Mouse (Mus musculus) cerebellum, adult 9-11 months (tissue): Measurements from ENCODE around the gene Slc35e1.

Experiments
- DNase-seq: peaks from one replicate; pipeline ENCODE4 v3.0.0; 2022

Slc35e1 gene

GRCm38 (mm10) chr8:72491680-72492621 lies at the start of gene Slc35e1:
Gene Slc35e1, minus strand, starts transcription at chr8:72492614.
- peak; percentile 77 for DNase-seq

DNA sequence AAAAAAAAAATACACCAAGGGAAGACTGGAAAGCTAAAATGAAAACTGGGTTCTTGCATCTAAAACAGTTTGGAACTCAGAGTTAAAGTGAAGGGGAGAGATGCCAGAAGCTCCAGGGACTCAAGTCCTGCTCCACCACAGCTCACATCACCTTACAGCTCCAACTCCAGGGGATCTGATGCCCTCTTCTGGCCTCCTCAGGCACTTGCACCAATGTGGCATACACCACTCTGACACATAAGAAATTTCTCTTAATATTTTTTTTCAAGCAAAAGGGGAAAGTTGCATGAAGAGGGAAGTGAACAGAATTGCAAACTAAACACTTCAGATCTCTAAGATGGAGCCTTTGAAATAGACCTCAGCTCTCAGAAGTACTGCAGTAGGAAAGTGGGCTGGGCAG lies 46.8 kb upstream of the Slc35e1 start:
- no peak for DNase-seq

- no peak for DNase-seq
Measured at GRCm38 (mm10) chr8:72534888-72535287, 42.5 kb upstream of the Slc35e1 start.

- no peak for DNase-seq
Measured at GRCm38 (mm10) chr8:72532103-72532502, 39.7 kb upstream of the Slc35e1 start.

GRCm38 (mm10) chr8:72521888-72522287 lies 29.5 kb upstream of the Slc35e1 start:
- no peak for DNase-seq

GRCm38 (mm10) chr8:72517421-72517988 lies 25.1 kb upstream of the Slc35e1 start:
- no peak for DNase-seq

GRCm38 (mm10) chr8:72513158-72513557 lies 20.7 kb upstream of the Slc35e1 start:
- no peak for DNase-seq

DNA sequence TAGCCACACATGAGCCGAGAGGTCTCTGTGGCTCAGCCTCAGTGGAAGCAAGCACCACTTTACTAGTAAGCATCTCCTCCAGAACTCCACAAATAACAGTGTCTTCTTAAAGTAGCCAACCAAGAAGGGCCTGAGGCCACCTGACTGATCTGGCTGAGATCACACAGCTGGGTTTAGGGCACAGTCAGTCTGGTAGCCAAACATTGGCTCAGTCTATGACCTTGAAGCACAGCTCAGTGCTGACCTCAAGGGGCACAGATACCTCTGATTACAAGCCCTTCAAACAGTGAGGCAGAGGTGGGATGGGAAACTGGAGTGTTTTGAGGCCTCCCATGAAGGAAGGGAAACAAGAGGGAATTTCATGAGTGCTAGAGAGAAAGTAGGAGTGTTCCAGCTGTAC lies 20.2 kb upstream of the Slc35e1 start:
- no peak for DNase-seq

- no peak for DNase-seq
Measured at GRCm38 (mm10) chr8:72507505-72507904, 15.1 kb upstream of the Slc35e1 start.

DNA sequence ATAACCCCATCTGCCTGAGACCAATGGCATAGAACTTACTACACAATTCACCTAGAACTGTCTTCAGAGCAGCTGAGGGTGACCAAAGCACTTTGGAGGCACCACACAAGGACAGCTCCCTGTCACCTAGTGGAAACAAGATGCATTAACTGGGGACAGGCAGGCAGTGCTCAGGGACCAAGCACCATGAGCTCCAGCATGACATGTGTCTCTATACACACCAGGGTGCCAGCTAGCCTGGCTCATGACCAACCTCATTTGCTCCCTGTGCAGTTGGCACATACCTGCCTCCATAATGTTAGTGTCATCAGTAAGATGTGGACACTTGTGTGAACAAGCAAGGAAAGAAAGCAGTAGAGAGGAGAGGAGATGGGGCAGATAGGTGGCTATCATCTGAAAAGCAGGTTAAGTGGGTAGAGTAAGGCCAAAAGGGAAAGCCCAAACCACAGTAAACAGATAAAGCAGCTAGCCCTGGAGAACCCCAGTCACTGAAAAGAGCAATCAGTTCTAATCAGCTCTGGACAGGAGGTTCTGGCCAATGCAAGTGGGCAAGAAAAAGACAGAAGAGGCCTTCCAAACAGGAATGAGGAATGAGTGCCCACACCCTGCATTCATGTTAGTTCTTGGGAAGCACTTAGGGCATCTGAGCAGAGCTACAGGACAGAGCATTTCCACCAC lies 12.4 kb upstream of the Slc35e1 start:
- DNase-seq = peak; percentile 76

GRCm38 (mm10) chr8:72504137-72504536 lies 11.7 kb upstream of the Slc35e1 start:
- peak; percentile 93 for DNase-seq

DNA sequence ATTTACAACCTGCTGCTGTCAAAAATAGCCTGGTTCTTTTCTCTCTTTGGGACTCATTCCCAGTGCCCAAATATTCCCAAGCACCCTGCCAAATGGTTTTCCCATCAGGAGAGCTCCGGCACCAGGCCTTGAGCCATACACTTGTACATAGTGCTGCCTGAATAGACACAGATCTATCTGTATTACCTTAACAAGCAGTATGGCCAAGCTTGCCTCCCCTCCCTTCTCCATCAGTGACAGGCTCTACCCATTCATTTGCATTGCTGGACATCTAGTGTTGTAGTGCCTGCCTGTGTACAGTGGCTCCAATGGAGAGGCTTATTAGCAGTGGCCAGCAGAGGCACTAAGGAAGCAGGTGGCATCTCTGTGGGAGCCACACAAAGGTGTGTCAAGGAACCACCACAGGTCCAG lies 8.1 kb upstream of the Slc35e1 start:
- peak; percentile 88 for DNase-seq

DNA sequence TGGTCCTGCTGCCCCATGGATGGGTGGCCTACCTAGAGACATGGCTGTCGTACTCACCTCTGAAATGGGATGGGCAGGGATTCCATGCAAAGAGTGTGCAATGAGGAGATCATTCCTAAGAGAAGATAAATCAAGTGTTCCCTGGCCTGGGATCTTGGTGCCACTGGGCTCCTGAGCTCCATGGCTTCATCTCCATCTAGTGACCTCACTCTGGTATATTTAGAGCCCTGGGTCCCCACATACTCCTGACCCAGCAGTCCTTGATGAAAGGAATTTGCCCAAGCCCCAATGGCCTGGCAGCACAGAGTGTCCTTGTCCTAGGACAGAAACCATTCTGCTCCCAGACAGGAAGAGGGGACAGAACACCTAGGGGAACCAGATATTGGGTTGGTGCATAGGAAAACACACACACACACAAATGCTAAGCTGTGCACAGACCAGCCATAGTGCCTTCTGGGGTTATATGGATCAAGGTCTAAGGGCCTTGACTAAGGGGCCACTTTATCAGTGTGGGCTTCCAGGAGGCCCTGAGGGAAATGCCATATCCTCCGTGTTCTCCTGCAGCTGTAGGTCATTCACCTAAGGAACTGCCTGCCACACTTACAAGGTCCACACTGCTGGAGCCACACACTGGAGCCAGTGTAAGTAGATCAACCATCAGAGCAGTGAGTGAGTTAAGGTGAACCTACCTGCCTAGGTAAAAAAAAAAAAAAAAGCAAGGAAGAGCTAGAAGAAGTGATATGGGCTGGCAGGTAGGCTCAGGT lies 7.3 kb upstream of the Slc35e1 start:
- no peak for DNase-seq

- no peak for DNase-seq
Measured at GRCm38 (mm10) chr8:72498527-72498926, 6.1 kb upstream of the Slc35e1 start.

DNA sequence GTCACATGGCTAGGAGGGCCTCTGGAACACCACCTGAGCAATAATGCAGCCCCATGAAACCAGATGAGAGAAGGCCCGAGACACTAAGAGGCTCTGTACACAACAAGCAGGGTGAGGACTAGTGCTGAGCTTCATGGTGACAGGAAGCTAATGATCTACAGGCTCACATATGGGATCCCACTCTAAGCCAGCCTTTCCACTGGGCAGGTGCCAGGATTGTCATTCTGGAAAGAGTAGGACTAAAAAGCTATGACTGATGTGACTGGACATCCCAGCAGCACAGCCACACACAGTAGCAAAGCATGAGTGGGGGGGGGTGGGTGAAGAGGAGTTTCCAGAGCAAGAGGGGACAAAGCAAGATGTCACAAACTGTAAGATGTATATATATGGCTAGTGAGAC lies 5.5 kb upstream of the Slc35e1 start:
- no peak for DNase-seq

- DNase-seq = peak; percentile 43
Measured at GRCm38 (mm10) chr8:72496217-72496616, 3.8 kb upstream of the Slc35e1 start.

- peak; percentile 52 for DNase-seq
Measured at GRCm38 (mm10) chr8:72495411-72496111, 3.1 kb upstream of the Slc35e1 start.

DNA sequence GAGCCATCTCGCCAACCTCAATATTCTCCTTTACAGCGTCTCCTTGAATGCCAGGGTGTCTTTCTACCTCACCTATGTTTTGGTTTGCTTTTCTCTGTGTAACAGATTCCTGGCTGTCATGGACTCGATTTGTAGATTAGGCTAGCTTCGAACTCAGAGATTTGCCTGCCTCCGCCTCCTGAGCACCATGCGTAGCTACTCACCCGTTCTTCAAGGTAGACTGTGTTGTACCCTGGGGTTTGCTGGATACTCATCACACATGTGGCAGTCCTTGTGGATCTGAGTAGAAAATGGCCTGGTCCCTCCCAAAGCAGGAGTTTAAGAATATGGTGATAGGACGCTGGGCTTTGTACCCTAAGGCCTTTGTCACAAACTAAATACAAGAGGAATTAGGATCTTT lies 967 bp upstream of the Slc35e1 start:
- DNase-seq = peak; percentile 56

DNA sequence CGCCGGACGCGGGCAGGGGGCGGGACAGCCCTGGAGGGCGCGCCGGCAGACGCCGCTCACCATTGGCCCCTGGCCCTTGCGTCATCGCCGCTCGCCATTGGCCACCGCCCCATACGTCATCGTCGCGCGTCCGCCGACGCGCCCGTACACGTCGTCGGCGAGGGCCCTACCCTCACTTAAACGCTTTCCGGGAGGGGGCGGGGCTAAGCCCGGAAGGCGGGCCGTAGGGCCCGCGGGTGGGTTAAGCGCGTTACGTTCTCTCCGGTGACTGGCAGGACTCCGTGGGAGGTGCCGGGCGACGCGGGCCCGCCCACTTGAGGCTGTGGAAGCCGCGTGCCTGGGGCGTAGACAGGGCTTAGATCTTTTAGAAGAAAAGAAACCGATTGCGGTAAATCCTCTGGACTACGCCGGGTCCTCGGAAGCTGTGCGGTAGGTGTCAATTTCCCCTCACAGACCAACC lies 238 bp upstream of the Slc35e1 start:
- peak; percentile 100 for DNase-seq

- DNase-seq = peak; percentile 54
Measured at GRCm38 (mm10) chr8:72491017-72491416, 1.4 kb downstream of the Slc35e1 start.

DNA sequence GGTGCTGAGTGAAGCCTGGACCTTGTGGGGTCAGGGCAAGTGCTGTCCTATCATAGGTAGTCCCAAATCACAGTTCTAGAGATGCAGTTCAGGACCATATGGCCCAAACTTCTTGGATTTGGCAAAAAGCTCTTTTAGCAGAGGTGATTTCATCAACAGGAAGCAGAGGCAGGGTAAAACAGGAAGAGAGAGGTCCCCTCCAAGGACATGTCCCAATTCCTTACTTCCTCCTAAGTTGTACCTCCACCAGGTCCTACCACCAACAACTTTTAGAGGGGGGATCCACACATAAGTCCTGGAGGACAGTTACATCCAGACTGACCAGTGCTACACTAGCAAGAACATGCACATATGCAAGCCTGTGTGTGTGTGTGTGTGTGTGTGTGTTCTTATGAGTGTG lies 5.4 kb downstream of the Slc35e1 start:
- no peak for DNase-seq
